Mouse (Mus musculus) spleen, adult 2 months (tissue): ENCODE results near the gene Myzap. TPM values are rescaled to one million over a fixed set of nuclear protein-coding genes. Genes with fewer than 3 reads are reported as not detected.

Experiments
- DNase-seq, 2 experiments: peaks; one replicate each; pipeline versions ENCODE4 v3.0.0 to v3.0.0-alpha.2; 2012 to 2021; ENCODE audit warnings: low spot score in 2 of 2, low read depth in 1 of 2
- H3K27ac ChIP-seq: fragments of 200-500 bp; 2 replicates; pipeline ENCODE4 v1.5.1; 2012; ENCODE audit warnings: low read length, inconsistent platforms; ENCODE audit not compliant: insufficient read depth
- H3K27me3 ChIP-seq: fragments of 200-500 bp; 2 replicates; pipeline ENCODE4 v1.6.1; 2012; ENCODE audit warnings: mild to moderate bottlenecking, moderate library complexity, low read length, inconsistent platforms; ENCODE audit not compliant: control insufficient read depth, insufficient read depth
- H3K36me3 ChIP-seq: fragments of 200-500 bp; 2 replicates; pipeline ENCODE4 v1.6.1; 2012; ENCODE audit warnings: mild to moderate bottlenecking, low read length, inconsistent platforms; ENCODE audit not compliant: control insufficient read depth, insufficient read depth
- H3K4me1 ChIP-seq: fragments of 200-500 bp; 2 replicates; pipeline ENCODE4 v1.6.1; 2011; ENCODE audit warnings: inconsistent platforms; ENCODE audit not compliant: control insufficient read depth, insufficient read depth, insufficient read length
- H3K4me3 ChIP-seq: fragments of 200-500 bp; 2 replicates; pipeline ENCODE4 v1.5.1; 2011; ENCODE audit warnings: mild to moderate bottlenecking, inconsistent platforms; ENCODE audit not compliant: insufficient read depth, insufficient read length; ENCODE audit errors: extremely low read depth
- CTCF ChIP-seq: fragments of 200-500 bp; IDR thresholded peaks from 2 replicates; pipeline ENCODE4 v1.5.1; 2011; ENCODE audit warnings: mild to moderate bottlenecking, inconsistent platforms; ENCODE audit not compliant: insufficient read depth, insufficient read length, insufficient replicate concordance; ENCODE audit errors: extremely low read depth
- POLR2A ChIP-seq: fragments of 200-500 bp; IDR thresholded peaks from 2 replicates; pipeline ENCODE4 v1.6.1; 2011; ENCODE audit warnings: low read depth, low read length, inconsistent platforms
- WGBS: fragments of 180-500 bp; shearing (Covaris S2); methylation state at CpG from one replicate; pipeline ENCODE4 v1.1.7; 2018; 5-methylcytosine and 5-hydroxymethylcytosine counted together
- polyA plus RNA-seq: library from polyadenylated mRNA; depleted of rRNA; stranded (reverse); fragments of >200 nt; gene quantifications from 2 replicates; pipeline ENCODE4 v1.2.3, GENCODE M21; 2012; rRNA removed

The Myzap gene
- polyA plus RNA-seq, 1 experiment: 1.6 TPM

GRCm38 (mm10) chr9:71478596-71478995 lies 113.6 kb downstream of the Myzap start:
- WGBS: 96% methylated on average over 7 of the region's 7 CpGs
- peaks cover 5% of the 10 kb centered on the region; the same call in 1 of the 2 replicates for H3K4me1 ChIP-seq
- peaks cover 69% of the 10 kb centered on the region for H3K36me3 ChIP-seq
- no peak for DNase-seq
- TF ChIP-seq CTCF (no peak), POLR2A (no peak)
- no peaks in the 10 kb centered on the region for H3K27me3 ChIP-seq
- H3K4me3 ChIP-seq: no peak overlapping the region
- H3K27ac ChIP-seq: no peak overlapping the region

GRCm38 (mm10) chr9:71476601-71477000 lies 115.6 kb downstream of the Myzap start:
- Histone ChIP-seq H3K27ac (no peak overlapping the region), H3K4me1 (no peaks in the 10 kb centered on the region), H3K36me3 (peaks cover 53% of the 10 kb centered on the region), H3K27me3 (no peaks in the 10 kb centered on the region), H3K4me3 (no peak overlapping the region)
- no peak for TF ChIP-seq POLR2A
- TF ChIP-seq CTCF: no peak
- 96% methylated on average over 3 of the region's 3 CpGs for WGBS
- DNase-seq: no peak

GRCm38 (mm10) chr9:71475536-71475935 lies 116.6 kb downstream of the Myzap start:
- DNase-seq: no peak
- H3K36me3 ChIP-seq: peaks cover 42% of the 10 kb centered on the region
- no peaks in the 10 kb centered on the region for H3K27me3 ChIP-seq
- no peaks in the 10 kb centered on the region for H3K4me1 ChIP-seq
- 96% methylated on average over 4 of the region's 4 CpGs for WGBS
- H3K4me3 ChIP-seq: no peak overlapping the region
- TF ChIP-seq CTCF: no peak
- no peak for TF ChIP-seq POLR2A
- no peak overlapping the region for H3K27ac ChIP-seq

- Histone ChIP-seq H3K27me3 (no peaks in the 10 kb centered on the region), H3K36me3 (no peaks in the 10 kb centered on the region), H3K27ac (no peak overlapping the region), H3K4me3 (no peak overlapping the region), H3K4me1 (no peaks in the 10 kb centered on the region)
- TF ChIP-seq CTCF: no peak
- TF ChIP-seq POLR2A: no peak
- 91% methylated on average over 4 of the region's 4 CpGs for WGBS
- no peak for DNase-seq
Measured at GRCm38 (mm10) chr9:71467434-71467833, 124.7 kb downstream of the Myzap start.

GRCm38 (mm10) chr9:71466111-71466510 lies 126.0 kb downstream of the Myzap start:
- no peak for DNase-seq

GRCm38 (mm10) chr9:71463072-71463667 lies 129.0 kb downstream of the Myzap start:
- Histone ChIP-seq H3K27me3 (no peaks in the 10 kb centered on the region), H3K4me1 (no peaks in the 10 kb centered on the region), H3K4me3 (no peak overlapping the region), H3K27ac (no peak overlapping the region), H3K36me3 (no peaks in the 10 kb centered on the region)
- TF ChIP-seq CTCF: no peak
- no peak for TF ChIP-seq POLR2A
- 86% methylated on average over 13 of the region's 13 CpGs for WGBS
- DNase-seq: no peak

More at GRCm38 (mm10) chr9:71466111-71466510, 126.0 kb downstream of the Myzap start:
- no peaks in the 10 kb centered on the region for H3K36me3 ChIP-seq
- no peak overlapping the region for H3K4me3 ChIP-seq
- WGBS: 59% methylated on average over 3 of the region's 3 CpGs
- no peak for TF ChIP-seq POLR2A
- TF ChIP-seq CTCF: no peak
- no peaks in the 10 kb centered on the region for H3K27me3 ChIP-seq
- no peaks in the 10 kb centered on the region for H3K4me1 ChIP-seq
- H3K27ac ChIP-seq: no peak overlapping the region

- Histone ChIP-seq H3K4me1 (no peaks in the 10 kb centered on the region), H3K4me3 (no peak overlapping the region), H3K27me3 (no peaks in the 10 kb centered on the region), H3K36me3 (no peaks in the 10 kb centered on the region), H3K27ac (no peak overlapping the region)
- no peak for DNase-seq
- TF ChIP-seq CTCF: no peak
- TF ChIP-seq POLR2A: no peak
- WGBS: 93% methylated on average over 4 of the region's 4 CpGs
Measured at GRCm38 (mm10) chr9:71456738-71457137, 135.4 kb downstream of the Myzap start.

Other genes with a start within 250 kb of the Myzap start
- gene Polr2m, start 106.4 kb downstream of the Myzap start, polyA plus RNA-seq: 333 and 714 TPM in 2 replicates
- 3.0 and 3.9 TPM in 2 replicates for gene Cgnl1, start 179.2 kb upstream of the Myzap start, polyA plus RNA-seq